Mouse (Mus musculus) CH12.LX (cell line): ENCODE results near the gene Mxd4.

ENCODE experiments used
- CHD1 ChIP-seq: IDR thresholded peaks from 2 replicates; pipeline ENCODE4 v1.6.1; 2012; ENCODE audit warnings: low read depth, low read length, improper control_type of control experiment, inconsistent platforms
- CTCF ChIP-seq, 2 experiments: IDR thresholded peaks in 1 of 2; conservative IDR thresholded peaks in 1 of 2; 2 replicates each; pipeline ENCODE4 v1.5.1; 2011 to 2012; ENCODE audit warnings: low read depth in 2 of 2, low read length in 2 of 2, improper control_type of control experiment in 1 of 2, inconsistent platforms in 1 of 2, mild to moderate bottlenecking in 1 of 2, moderate library complexity in 1 of 2
- E2F4 ChIP-seq: IDR thresholded peaks from 2 replicates; pipeline ENCODE4 v1.6.1; 2011; ENCODE audit warnings: low read depth, low read length, improper control_type of control experiment; ENCODE audit not compliant: insufficient replicate concordance
- EP300 ChIP-seq: IDR thresholded peaks from 2 replicates; pipeline ENCODE4 v1.6.1; 2011; ENCODE audit warnings: low read length, improper control_type of control experiment
- MAFK ChIP-seq: IDR thresholded peaks from 2 replicates; pipeline ENCODE4 v1.6.1; 2011; ENCODE audit warnings: low read length, improper control_type of control experiment; ENCODE audit not compliant: insufficient replicate concordance
- MYC ChIP-seq: IDR thresholded peaks from 2 replicates; pipeline ENCODE4 v1.6.1; 2011; ENCODE audit warnings: low read depth, mild to moderate bottlenecking, improper control_type of control experiment, low read length
- NELFE ChIP-seq: IDR thresholded peaks from 2 replicates; pipeline ENCODE4 v1.6.1; 2011; ENCODE audit warnings: low read depth, low read length, improper control_type of control experiment
- POLR2A ChIP-seq: IDR thresholded peaks from 2 replicates; pipeline ENCODE4 v1.6.1; 2011; ENCODE audit warnings: low read depth, mild to moderate bottlenecking, improper control_type of control experiment, low read length
- TBP ChIP-seq: conservative IDR thresholded peaks from 2 replicates; pipeline ENCODE4 v1.6.1; 2011; ENCODE audit warnings: low read depth, low read length, improper control_type of control experiment

DNA sequence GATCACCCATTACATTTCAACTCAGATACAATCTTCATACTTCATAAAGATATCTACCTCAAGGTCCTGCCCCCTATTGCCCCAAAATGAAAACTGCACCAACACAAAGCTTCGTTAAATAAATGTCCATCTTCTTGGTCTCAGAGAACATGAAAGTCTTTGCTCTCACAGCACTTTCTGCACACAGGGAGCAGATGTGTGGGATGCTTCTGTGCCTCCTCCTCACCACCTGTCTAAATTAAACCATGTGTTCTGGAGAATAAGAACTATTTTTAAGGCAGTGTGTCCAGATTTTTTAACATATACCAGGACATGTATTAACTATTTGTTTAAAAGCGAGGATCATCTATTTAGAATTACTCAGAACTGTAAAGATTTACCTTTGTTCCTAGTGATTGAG, 54.8 kb downstream of the Mxd4 start:
- TF ChIP-seq CHD1 = no peak
- no peak for TF ChIP-seq POLR2A
- no peak for TF ChIP-seq EP300
- no peak for TF ChIP-seq E2F4
- no peak for TF ChIP-seq MYC
- TF ChIP-seq CTCF (conservative IDR thresholded peaks at IDR 0.05 in 1 of 2, IDR thresholded peaks at IDR 0.05 in 1 of 2; ENCODE audit: low read depth in 2 of 2, low read length in 2 of 2) = peak in 1 of 2 experiments; percentile 40; a peak in 2 of 4 replicates
- no peak for TF ChIP-seq MAFK
- no peak for TF ChIP-seq NELFE
- TF ChIP-seq TBP = no peak
